Mouse (Mus musculus) kidney, adult 2 months (tissue): ENCODE measurements around the gene Clec12a.

Experiments used
- CTCF ChIP-seq: fragments of 200-500 bp; conservative IDR thresholded peaks from 2 replicates; pipeline ENCODE4 v1.5.1; 2011; ENCODE audit warnings: low read depth, mild to moderate bottlenecking, control low read depth, low read length, moderate library complexity, mixed read lengths; ENCODE audit not compliant: insufficient read depth, insufficient read length
- POLR2A ChIP-seq: fragments of 200-500 bp; IDR thresholded peaks from one replicate; pipeline ENCODE4 v1.6.1; 2011; ENCODE audit warnings: low read depth, low read length, control low read depth

- TF ChIP-seq POLR2A (no peak), CTCF (no peak)
These were observed 27.8 kb upstream of the Clec12a start for GRCm38 (mm10) chr6:129314655-129315168.
